Mouse (Mus musculus) forebrain, embryonic 12.5 days (tissue): ENCODE measurements at regions not wholly inside any gene's neighbourhood (a gene's known extent, or its start where the extent isn't known, plus 50 kb on each side); places are given as distances from the start of the nearest gene placed in this dataset.

ENCODE experiments used
- ATAC-seq: fragments of 200-750 bp; cut with Nextera tagmentation; 2 replicates; pipeline ENCODE4 v1.8.0; 2017; ENCODE audit warnings: moderate TSS enrichment; ENCODE audit not compliant: low FRiP score
- H3K27ac ChIP-seq: fragments of 300-500 bp; sonication (generic); 2 replicates; pipeline ENCODE4 v1.5.1; 2016; ENCODE audit warnings: mild to moderate bottlenecking
- H3K27me3 ChIP-seq: fragments of 300-500 bp; sonication (generic); 2 replicates; pipeline ENCODE4 v1.6.1; 2016; ENCODE audit warnings: mild to moderate bottlenecking
- H3K36me3 ChIP-seq: fragments of 300-500 bp; sonication (generic); replicated peaks from 2 replicates; pipeline ENCODE4 v1.6.1; 2016; ENCODE audit warnings: mild to moderate bottlenecking
- H3K4me1 ChIP-seq: fragments of 300-500 bp; sonication (generic); 2 replicates; pipeline ENCODE4 v1.6.1; 2016
- H3K4me2 ChIP-seq: fragments of 300-500 bp; sonication (generic); 2 replicates; pipeline ENCODE4 v1.6.1; 2016; ENCODE audit warnings: mild to moderate bottlenecking, moderate library complexity
- H3K4me3 ChIP-seq: fragments of 300-500 bp; sonication (generic); replicated peaks from 2 replicates; pipeline ENCODE4 v1.5.1; 2016; ENCODE audit warnings: mild to moderate bottlenecking
- H3K9ac ChIP-seq: fragments of 300-500 bp; sonication (generic); 2 replicates; pipeline ENCODE4 v1.6.1; 2016; ENCODE audit warnings: mild to moderate bottlenecking
- H3K9me3 ChIP-seq: fragments of 300-500 bp; sonication (generic); 2 replicates; pipeline ENCODE4 v1.6.1; 2016
- WGBS: fragments of 180-500 bp; shearing (Covaris S2); methylation state at CpG from one replicate; pipeline ENCODE4 v1.1.7; 2016; 5-methylcytosine and 5-hydroxymethylcytosine counted together

GRCm38 (mm10) chr15:62693671-62694070, 1151.3 kb downstream of the Gsdmc2 start:
- WGBS, result 96% methylated on average over 9 of the region's 10 CpGs
- no peak overlapping the region for H3K9ac ChIP-seq
- H3K4me3 ChIP-seq, result no peak overlapping the region
- H3K27me3 ChIP-seq, result no peaks in the 10 kb centered on the region
- H3K4me2 ChIP-seq, result no peak overlapping the region
- no peaks in the 10 kb centered on the region for H3K36me3 ChIP-seq
- no peaks in the 10 kb centered on the region for H3K4me1 ChIP-seq
- no peak overlapping the region for H3K27ac ChIP-seq
- no peaks in the 10 kb centered on the region for H3K9me3 ChIP-seq
- no peak for ATAC-seq

GRCm38 (mm10) chr15:62673410-62673809, 1171.6 kb downstream of the Gsdmc2 start:
- no peak for ATAC-seq
- H3K36me3 ChIP-seq, result no peaks in the 10 kb centered on the region
- H3K9me3 ChIP-seq, result no peaks in the 10 kb centered on the region
- no peak overlapping the region for H3K4me3 ChIP-seq
- WGBS, result 69% methylated on average over 4 of the region's 4 CpGs
- H3K4me1 ChIP-seq, result no peaks in the 10 kb centered on the region
- no peaks in the 10 kb centered on the region for H3K27me3 ChIP-seq
- H3K9ac ChIP-seq, result no peak overlapping the region
- no peak overlapping the region for H3K27ac ChIP-seq
- no peak overlapping the region for H3K4me2 ChIP-seq

GRCm38 (mm10) chr15:62670026-62670425, 1175.0 kb downstream of the Gsdmc2 start:
- Histone ChIP-seq H3K36me3 (no peaks in the 10 kb centered on the region), H3K9me3 (no peaks in the 10 kb centered on the region), H3K4me3 (no peak overlapping the region), H3K9ac (no peak overlapping the region), H3K4me2 (no peak overlapping the region), H3K27me3 (no peaks in the 10 kb centered on the region), H3K4me1 (no peaks in the 10 kb centered on the region), H3K27ac (no peak overlapping the region)
- WGBS, result 92% methylated on average over 3 of the region's 3 CpGs
- no peak for ATAC-seq

GRCm38 (mm10) chr15:62659096-62659495, 1185.9 kb downstream of the Gsdmc2 start:
- Histone ChIP-seq H3K4me3 (no peak overlapping the region), H3K27ac (no peak overlapping the region), H3K27me3 (no peaks in the 10 kb centered on the region), H3K9ac (no peak overlapping the region), H3K4me2 (no peak overlapping the region), H3K4me1 (no peaks in the 10 kb centered on the region), H3K36me3 (no peaks in the 10 kb centered on the region), H3K9me3 (no peaks in the 10 kb centered on the region)
- ATAC-seq, result no peak
- 43% methylated on average over 4 of the region's 4 CpGs for WGBS

- Histone ChIP-seq H3K4me3 (no peak overlapping the region), H3K27ac (no peak overlapping the region), H3K4me2 (no peak overlapping the region), H3K27me3 (no peaks in the 10 kb centered on the region), H3K9me3 (no peaks in the 10 kb centered on the region), H3K4me1 (no peaks in the 10 kb centered on the region), H3K36me3 (no peaks in the 10 kb centered on the region), H3K9ac (no peak overlapping the region)
- WGBS, result 81% methylated on average over 1 of the region's 1 CpGs
- no peak for ATAC-seq
Measured at GRCm38 (mm10) chr15:62658695-62659094, 1186.3 kb downstream of the Gsdmc2 start.

GRCm38 (mm10) chr15:62646476-62647168, 1198.4 kb downstream of the Gsdmc2 start:
- 79% methylated on average over 6 of the region's 6 CpGs for WGBS
- no peak for ATAC-seq
- H3K4me3 ChIP-seq, result no peak overlapping the region

GRCm38 (mm10) chr15:62644744-62645143, 1200.2 kb downstream of the Gsdmc2 start:
- Histone ChIP-seq H3K4me2 (no peak overlapping the region), H3K4me1 (no peaks in the 10 kb centered on the region), H3K9ac (no peak overlapping the region), H3K9me3 (no peaks in the 10 kb centered on the region), H3K36me3 (no peaks in the 10 kb centered on the region), H3K4me3 (no peak overlapping the region), H3K27ac (no peak overlapping the region), H3K27me3 (no peaks in the 10 kb centered on the region)
- no peak for ATAC-seq
- 80% methylated on average over 2 of the region's 2 CpGs for WGBS

More at GRCm38 (mm10) chr15:62646476-62647168, 1198.4 kb downstream of the Gsdmc2 start:
- Histone ChIP-seq H3K36me3 (no peaks in the 10 kb centered on the region), H3K9me3 (no peaks in the 10 kb centered on the region), H3K4me1 (no peaks in the 10 kb centered on the region), H3K4me2 (no peak overlapping the region), H3K9ac (no peak overlapping the region), H3K27ac (no peak overlapping the region), H3K27me3 (no peaks in the 10 kb centered on the region)

- Histone ChIP-seq H3K9me3 (no peaks in the 10 kb centered on the region), H3K4me3 (no peak overlapping the region), H3K36me3 (no peaks in the 10 kb centered on the region), H3K27ac (no peak overlapping the region), H3K4me2 (no peak overlapping the region), H3K4me1 (no peaks in the 10 kb centered on the region), H3K27me3 (no peaks in the 10 kb centered on the region), H3K9ac (no peak overlapping the region)
- whole genome bisulfite sequencing, result 87% methylated on average over 1 of the region's 1 CpGs
- ATAC-seq, result no peak
Measured at GRCm38 (mm10) chr15:62644296-62644695, 1200.7 kb downstream of the Gsdmc2 start.

- Histone ChIP-seq H3K27me3 (no peaks in the 10 kb centered on the region), H3K4me2 (no peak overlapping the region), H3K4me3 (no peak overlapping the region), H3K27ac (no peak overlapping the region), H3K4me1 (no peaks in the 10 kb centered on the region), H3K36me3 (no peaks in the 10 kb centered on the region), H3K9ac (no peak overlapping the region), H3K9me3 (no peaks in the 10 kb centered on the region)
- no peak for ATAC-seq
- WGBS, result 77% methylated on average over 7 of the region's 7 CpGs
Measured at GRCm38 (mm10) chr15:62641051-62641710, 1203.8 kb downstream of the Gsdmc2 start.

- H3K4me1 ChIP-seq, result no peaks in the 10 kb centered on the region
- 95% methylated on average over 7 of the region's 7 CpGs for WGBS
- H3K27ac ChIP-seq, result no peak overlapping the region
- H3K9ac ChIP-seq, result no peak overlapping the region
- no peaks in the 10 kb centered on the region for H3K9me3 ChIP-seq
- no peaks in the 10 kb centered on the region for H3K36me3 ChIP-seq
- no peak overlapping the region for H3K4me2 ChIP-seq
- no peak for ATAC-seq
- no peak overlapping the region for H3K4me3 ChIP-seq
- no peaks in the 10 kb centered on the region for H3K27me3 ChIP-seq
Measured at GRCm38 (mm10) chr15:62625406-62625805, 1219.6 kb downstream of the Gsdmc2 start.

- no peak overlapping the region for H3K27ac ChIP-seq
- no peaks in the 10 kb centered on the region for H3K27me3 ChIP-seq
- no peak overlapping the region for H3K4me2 ChIP-seq
Measured at GRCm38 (mm10) chr15:62616042-62616441, 1228.9 kb downstream of the Gsdmc2 start.

GRCm38 (mm10) chr15:62596735-62597134, 1248.2 kb downstream of the Gsdmc2 start:
- H3K4me3 ChIP-seq, result no peak overlapping the region
- no peaks in the 10 kb centered on the region for H3K9me3 ChIP-seq
- no peaks in the 10 kb centered on the region for H3K4me1 ChIP-seq
- H3K27me3 ChIP-seq, result no peaks in the 10 kb centered on the region
- H3K36me3 ChIP-seq, result no peaks in the 10 kb centered on the region
- ATAC-seq, result no peak
- H3K9ac ChIP-seq, result no peak overlapping the region
- H3K4me2 ChIP-seq, result no peak overlapping the region
- H3K27ac ChIP-seq, result no peak overlapping the region

More at GRCm38 (mm10) chr15:62616042-62616441, 1228.9 kb downstream of the Gsdmc2 start:
- Histone ChIP-seq H3K9ac (no peak overlapping the region), H3K4me3 (no peak overlapping the region), H3K36me3 (no peaks in the 10 kb centered on the region), H3K9me3 (no peaks in the 10 kb centered on the region), H3K4me1 (no peaks in the 10 kb centered on the region)
- no peak for ATAC-seq
- WGBS, result 96% methylated on average over 5 of the region's 5 CpGs

GRCm38 (mm10) chr15:62588580-62588979, 1256.4 kb downstream of the Gsdmc2 start:
- ATAC-seq, result no peak
- 81% methylated on average over 3 of the region's 3 CpGs for WGBS

More at GRCm38 (mm10) chr15:62588580-62588979, 1256.4 kb downstream of the Gsdmc2 start:
- H3K9ac ChIP-seq, result no peak overlapping the region
- no peak overlapping the region for H3K4me3 ChIP-seq
- H3K4me2 ChIP-seq, result no peak overlapping the region
- H3K4me1 ChIP-seq, result no peaks in the 10 kb centered on the region
- H3K27me3 ChIP-seq, result no peaks in the 10 kb centered on the region
- no peaks in the 10 kb centered on the region for H3K36me3 ChIP-seq
- no peak overlapping the region for H3K27ac ChIP-seq
- no peaks in the 10 kb centered on the region for H3K9me3 ChIP-seq
